Mouse (Mus musculus): Measurements from ENCODE around the gene Pax3. TPM values are rescaled to one million over a fixed set of nuclear protein-coding genes. Genes with fewer than 3 reads are reported as not detected.
A peak's percentile ranks its signal among the peaks of the same experiment; 100 is the strongest.

Gene Pax3
- polyA plus RNA-seq, 1 experiment from 2014 or later, result 23.6 TPM

- DNase-seq (peak; percentile 42), ATAC-seq (ENCODE audit: low FRiP score, low TSS enrichment) (no peak)
- H3K4me1 ChIP-seq (ENCODE audit: control insufficient read depth, insufficient read depth, low read length), result peaks cover 10% of the 10 kb centered on the region
- no peaks in the 10 kb centered on the region for H3K36me3 ChIP-seq (ENCODE audit: control insufficient read depth, insufficient read depth, low read length)
- peak overlapping the region; percentile 63; the same call in 1 of the 2 replicates for H3K9ac ChIP-seq (replicated peaks; ENCODE audit: low read length)
- H3K9me3 ChIP-seq (ENCODE audit: control insufficient read depth, low read length), result no peaks in the 10 kb centered on the region
- H3K4me3 ChIP-seq (replicated peaks; ENCODE audit: low read depth, low read length), result peak overlapping the region; percentile 49
- peak overlapping the region; percentile 80 for H3K4me2 ChIP-seq (ENCODE audit: low read length)
- peaks cover 54% of the 10 kb centered on the region for H3K27me3 ChIP-seq (ENCODE audit: control insufficient read depth, insufficient read depth, low read length)
- WGBS, result 3% methylated on average over 6 of the region's 6 CpGs
- H3K27ac ChIP-seq (replicated peaks; ENCODE audit: low read depth, low read length), result no peak overlapping the region
These were observed 2.4 kb downstream of the Pax3 start for GRCm38 (mm10) chr1:78194381-78195047.

- 3% methylated on average over 20 of the region's 20 CpGs for WGBS
- Histone ChIP-seq H3K36me3 (ENCODE audit: control insufficient read depth, insufficient read depth, low read length) (no peaks in the 10 kb centered on the region), H3K4me2 (ENCODE audit: low read length) (peak overlapping the region; percentile 80), H3K9ac (replicated peaks; ENCODE audit: low read length) (peak overlapping the region; percentile 62), H3K27me3 (ENCODE audit: control insufficient read depth, insufficient read depth, low read length) (peaks cover 52% of the 10 kb centered on the region), H3K9me3 (ENCODE audit: control insufficient read depth, low read length) (no peaks in the 10 kb centered on the region), H3K4me3 (replicated peaks; ENCODE audit: low read depth, low read length) (peak overlapping the region; percentile 49), H3K4me1 (ENCODE audit: control insufficient read depth, insufficient read depth, low read length) (peaks cover 12% of the 10 kb centered on the region), H3K27ac (replicated peaks; ENCODE audit: low read depth, low read length) (peak overlapping the region; percentile 46)
- peak; percentile 51 for DNase-seq
- ATAC-seq (ENCODE audit: low FRiP score, low TSS enrichment), result no peak
These were observed 3.4 kb downstream of the Pax3 start for GRCm38 (mm10) chr1:78193465-78193991.

GRCm38 (mm10) chr1:78192746-78193464 is 4.0 kb downstream of the Pax3 start:
- DNase-seq, result peak; percentile 45
- 3% methylated on average over 20 of the region's 20 CpGs for WGBS

GRCm38 (mm10) chr1:78192217-78192735 is 4.7 kb downstream of the Pax3 start:
- Histone ChIP-seq H3K4me2 (ENCODE audit: low read length) (peak overlapping the region; percentile 80), H3K4me3 (replicated peaks; ENCODE audit: low read depth, low read length) (peak overlapping the region; percentile 49), H3K27me3 (ENCODE audit: control insufficient read depth, insufficient read depth, low read length) (peaks cover 44% of the 10 kb centered on the region), H3K27ac (replicated peaks; ENCODE audit: low read depth, low read length) (peak overlapping the region; percentile 91), H3K36me3 (ENCODE audit: control insufficient read depth, insufficient read depth, low read length) (no peaks in the 10 kb centered on the region), H3K9me3 (ENCODE audit: control insufficient read depth, low read length) (no peaks in the 10 kb centered on the region), H3K9ac (replicated peaks; ENCODE audit: low read length) (peak overlapping the region; percentile 62; the same call in 1 of the 2 replicates), H3K4me1 (ENCODE audit: control insufficient read depth, insufficient read depth, low read length) (peaks cover 12% of the 10 kb centered on the region)
- DNase-seq, result peak; percentile 66
- 5% methylated on average over 19 of the region's 19 CpGs for WGBS
- ATAC-seq (ENCODE audit: low FRiP score, low TSS enrichment), result no peak

More at GRCm38 (mm10) chr1:78192746-78193464, 4.0 kb downstream of the Pax3 start:
- H3K27me3 ChIP-seq (ENCODE audit: control insufficient read depth, insufficient read depth, low read length), result peaks cover 47% of the 10 kb centered on the region
- H3K4me3 ChIP-seq (replicated peaks; ENCODE audit: low read depth, low read length), result peak overlapping the region; percentile 49
- H3K9ac ChIP-seq (replicated peaks; ENCODE audit: low read length), result peak overlapping the region; percentile 62; the same call in 1 of the 2 replicates
- peaks cover 12% of the 10 kb centered on the region for H3K4me1 ChIP-seq (ENCODE audit: control insufficient read depth, insufficient read depth, low read length)
- peak overlapping the region; percentile 91 for H3K27ac ChIP-seq (replicated peaks; ENCODE audit: low read depth, low read length)
- no peak for ATAC-seq (ENCODE audit: low FRiP score, low TSS enrichment)
- H3K9me3 ChIP-seq (ENCODE audit: control insufficient read depth, low read length), result no peaks in the 10 kb centered on the region
- H3K36me3 ChIP-seq (ENCODE audit: control insufficient read depth, insufficient read depth, low read length), result no peaks in the 10 kb centered on the region
- peak overlapping the region; percentile 80 for H3K4me2 ChIP-seq (ENCODE audit: low read length)

- H3K9me3 ChIP-seq (ENCODE audit: control insufficient read depth, low read length), result no peaks in the 10 kb centered on the region
- ATAC-seq (ENCODE audit: low FRiP score, low TSS enrichment) (no peak), DNase-seq (no peak)
- WGBS, result 35% methylated on average over 1 of the region's 1 CpGs
- H3K4me2 ChIP-seq (ENCODE audit: low read length), result peak overlapping the region; percentile 80
- peaks cover 10% of the 10 kb centered on the region for H3K4me1 ChIP-seq (ENCODE audit: control insufficient read depth, insufficient read depth, low read length)
- peaks cover 44% of the 10 kb centered on the region for H3K27me3 ChIP-seq (ENCODE audit: control insufficient read depth, insufficient read depth, low read length)
- no peaks in the 10 kb centered on the region for H3K36me3 ChIP-seq (ENCODE audit: control insufficient read depth, insufficient read depth, low read length)
- peak overlapping the region; percentile 91 for H3K27ac ChIP-seq (replicated peaks; ENCODE audit: low read depth, low read length)
- H3K9ac ChIP-seq (replicated peaks; ENCODE audit: low read length), result peak overlapping the region; percentile 62
- H3K4me3 ChIP-seq (replicated peaks; ENCODE audit: low read depth, low read length), result peak overlapping the region; percentile 49
These were observed 5.2 kb downstream of the Pax3 start for GRCm38 (mm10) chr1:78191761-78192160.

- peak overlapping the region; percentile 49 for H3K4me3 ChIP-seq (replicated peaks; ENCODE audit: low read depth, low read length)
- ATAC-seq (ENCODE audit: low FRiP score, low TSS enrichment) (no peak), DNase-seq (no peak)
- H3K4me2 ChIP-seq (ENCODE audit: low read length), result peak overlapping the region; percentile 80
- H3K9me3 ChIP-seq (ENCODE audit: control insufficient read depth, low read length), result no peaks in the 10 kb centered on the region
- H3K27me3 ChIP-seq (ENCODE audit: control insufficient read depth, insufficient read depth, low read length), result peaks cover 44% of the 10 kb centered on the region
- WGBS, result 28% methylated on average over 1 of the region's 1 CpGs
- peak overlapping the region; percentile 91 for H3K27ac ChIP-seq (replicated peaks; ENCODE audit: low read depth, low read length)
- H3K36me3 ChIP-seq (ENCODE audit: control insufficient read depth, insufficient read depth, low read length), result no peaks in the 10 kb centered on the region
- peaks cover 6% of the 10 kb centered on the region; the same call in 1 of the 2 replicates for H3K4me1 ChIP-seq (ENCODE audit: control insufficient read depth, insufficient read depth, low read length)
- peak overlapping the region; percentile 62 for H3K9ac ChIP-seq (replicated peaks; ENCODE audit: low read length)
These were observed 5.6 kb downstream of the Pax3 start for GRCm38 (mm10) chr1:78191331-78191730.

GRCm38 (mm10) chr1:78190386-78191111 is 6.4 kb downstream of the Pax3 start:
- peaks cover 44% of the 10 kb centered on the region for H3K27me3 ChIP-seq (ENCODE audit: control insufficient read depth, insufficient read depth, low read length)
- H3K27ac ChIP-seq (replicated peaks; ENCODE audit: low read depth, low read length), result peak overlapping the region; percentile 91
- DNase-seq (peak; percentile 68), ATAC-seq (ENCODE audit: low FRiP score, low TSS enrichment) (peak; percentile 49; the same call in 1 of the 2 replicates)
- peak overlapping the region; percentile 62; the same call in 1 of the 2 replicates for H3K9ac ChIP-seq (replicated peaks; ENCODE audit: low read length)
- peak overlapping the region; percentile 80 for H3K4me2 ChIP-seq (ENCODE audit: low read length)
- 2% methylated on average over 12 of the region's 12 CpGs for WGBS
- peak overlapping the region; percentile 49 for H3K4me3 ChIP-seq (replicated peaks; ENCODE audit: low read depth, low read length)
- no peaks in the 10 kb centered on the region for H3K36me3 ChIP-seq (ENCODE audit: control insufficient read depth, insufficient read depth, low read length)
- H3K9me3 ChIP-seq (ENCODE audit: control insufficient read depth, low read length), result no peaks in the 10 kb centered on the region
- 0 out of 2 replicates have a peak, but pooled peaks cover 5% of the 10 kb centered on the region for H3K4me1 ChIP-seq (ENCODE audit: control insufficient read depth, insufficient read depth, low read length)
